In genomic region chr11:119066841-119067240, GRCm38 (mm10) we compare ENCODE assay signal across 22 mouse cellular contexts.
"Had no signal": no experiment of that assay in that cellular context is flagged by ENCODE, and none has a peak within 500 bp of the region (broad histone marks: within the 10 kb centered on the region; RNA-seq: fewer than 3 reads in every experiment).

No protein-coding gene starts in this region.

- H3K4me3 ChIP-seq: heart, embryonic 10.5 days; heart, embryonic 12.5 days; hindbrain, embryonic 10.5 days; hindbrain, embryonic 12.5 days; intestine, embryonic 15.5 days; limb, embryonic 13.5 days; limb, embryonic 15.5 days; liver, embryonic 12.5 days had no signal

- DNase-seq: gastrocnemius, postnatal 10 days; gastrocnemius, postnatal 25 days; heart, adult 18-20 months; heart, postnatal 14 days; heart, postnatal 36 days; kidney, adult 18-20 months; kidney, adult 8-10 months; kidney, postnatal 10 days; kidney, postnatal 36 days; layer of hippocampus, adult 9-11 months; layer of hippocampus, postnatal 36 days; left cerebral cortex, postnatal 4 days had no signal

- H3K27ac ChIP-seq: heart, embryonic 10.5 days; hindbrain, embryonic 10.5 days; hindbrain, embryonic 12.5 days; hindbrain, embryonic 14.5 days; intestine, embryonic 15.5 days; limb, embryonic 13.5 days; limb, embryonic 15.5 days; liver, embryonic 12.5 days; liver, embryonic 14.5 days had no signal

- H3K4me1 ChIP-seq: heart, embryonic 10.5 days; heart, embryonic 12.5 days; hindbrain, embryonic 12.5 days; limb, embryonic 13.5 days; limb, embryonic 15.5 days; liver, embryonic 12.5 days had no signal
